Mouse (Mus musculus) midbrain, embryonic 13.5 days (tissue): ENCODE measurements around the gene Far2. TPM values are rescaled to one million over a fixed set of nuclear protein-coding genes. Genes with fewer than 3 reads are reported as not detected.

ENCODE experiments used
- ATAC-seq: fragments of 200-750 bp; cut with Nextera tagmentation; 2 replicates; pipeline ENCODE4 v1.8.0; 2017; ENCODE audit warnings: mild to moderate bottlenecking, moderate TSS enrichment, moderate library complexity
- H3K27ac ChIP-seq: fragments of 300-500 bp; sonication (generic); 2 replicates; pipeline ENCODE4 v1.5.1; 2015; ENCODE audit warnings: inconsistent platforms, mild to moderate bottlenecking, moderate library complexity
- H3K27me3 ChIP-seq: fragments of 300-500 bp; sonication (generic); 2 replicates; pipeline ENCODE4 v1.6.1; 2015; ENCODE audit warnings: mild to moderate bottlenecking, inconsistent platforms
- H3K36me3 ChIP-seq: fragments of 300-500 bp; sonication (generic); 2 replicates; pipeline ENCODE4 v1.6.1; 2015; ENCODE audit warnings: mild to moderate bottlenecking, inconsistent platforms
- H3K4me1 ChIP-seq: fragments of 300-500 bp; sonication (generic); replicated peaks from 2 replicates; pipeline ENCODE4 v1.6.1; 2015; ENCODE audit warnings: inconsistent platforms
- H3K4me2 ChIP-seq: fragments of 300-500 bp; sonication (generic); replicated peaks from 2 replicates; pipeline ENCODE4 v1.6.1; 2015; ENCODE audit warnings: moderate library complexity, mild to moderate bottlenecking, inconsistent platforms
- H3K4me3 ChIP-seq: fragments of 300-500 bp; sonication (generic); replicated peaks from 2 replicates; pipeline ENCODE4 v1.5.1; 2015; ENCODE audit warnings: mild to moderate bottlenecking, inconsistent platforms
- H3K9ac ChIP-seq: fragments of 300-500 bp; sonication (generic); replicated peaks from 2 replicates; pipeline ENCODE4 v1.6.1; 2015; ENCODE audit warnings: mild to moderate bottlenecking, inconsistent platforms
- H3K9me3 ChIP-seq: fragments of 300-500 bp; sonication (generic); 2 replicates; pipeline ENCODE4 v1.6.1; 2016; ENCODE audit warnings: mild to moderate bottlenecking, inconsistent platforms
- WGBS: fragments of 180-500 bp; shearing (Covaris S2); methylation state at CpG from one replicate; pipeline ENCODE4 v1.1.7; 2015; 5-methylcytosine and 5-hydroxymethylcytosine counted together
- polyA plus RNA-seq: library from polyadenylated mRNA; unstranded; fragments of >200 nt; fragmentation: Nextera tagmentation; extraction: Ambion mirVana; gene quantifications from 2 replicates; pipeline ENCODE4 v1.2.1, GENCODE M21; 2015

Gene Far2
- polyA plus RNA-seq, 1 experiment from 2014 or later: 8.0 TPM

DNA sequence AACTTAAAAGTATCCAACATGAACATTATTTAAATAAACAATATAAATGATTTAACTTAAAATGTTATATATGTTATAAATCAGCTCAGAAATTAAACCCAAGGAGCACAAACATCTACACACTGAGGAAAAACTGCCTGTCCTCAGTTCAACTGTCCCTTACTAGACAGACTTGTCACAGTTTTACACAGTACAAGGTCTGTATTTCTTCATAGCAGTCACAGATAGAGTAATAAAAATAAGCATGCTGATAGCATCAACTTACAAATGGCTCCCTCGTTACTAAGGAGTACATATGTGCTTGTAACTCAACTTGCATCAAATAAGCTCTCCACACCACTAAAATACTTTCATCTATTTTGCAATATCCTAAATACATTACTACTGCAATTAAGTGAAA is 158.1 kb downstream of the Far2 start:
- no peaks in the 10 kb centered on the region for H3K27me3 ChIP-seq
- H3K36me3 ChIP-seq: peaks cover 36% of the 10 kb centered on the region
- H3K27ac ChIP-seq: no peak overlapping the region
- 97% methylated on average over 1 of the region's 1 CpGs for WGBS
- peaks cover 5% of the 10 kb centered on the region for H3K4me1 ChIP-seq
- no peaks in the 10 kb centered on the region for H3K9me3 ChIP-seq
- no peak overlapping the region for H3K9ac ChIP-seq
- no peak for ATAC-seq
- no peak overlapping the region for H3K4me3 ChIP-seq
- H3K4me2 ChIP-seq: no peak overlapping the region

DNA sequence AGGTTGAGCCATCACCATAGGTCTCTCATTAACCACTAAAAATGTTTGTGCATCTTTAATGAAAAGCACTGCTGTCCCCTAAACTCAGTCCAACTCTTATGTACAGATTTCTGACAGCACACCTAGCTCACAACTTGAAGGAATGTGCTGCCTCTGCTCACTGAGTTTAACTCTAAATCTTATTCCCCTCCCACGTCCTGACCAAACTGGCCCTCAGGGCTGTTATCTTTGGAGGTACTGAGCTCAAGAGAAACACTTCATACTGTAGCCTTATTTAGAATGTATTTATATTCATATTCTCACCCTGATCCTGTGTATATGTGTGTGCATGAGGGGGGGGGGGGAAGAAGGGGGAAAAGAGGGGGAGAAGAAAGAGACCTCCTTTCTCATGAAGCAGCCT is 160.5 kb downstream of the Far2 start:
- no peaks in the 10 kb centered on the region for H3K27me3 ChIP-seq
- H3K4me1 ChIP-seq: peaks cover 17% of the 10 kb centered on the region
- peaks cover 19% of the 10 kb centered on the region for H3K36me3 ChIP-seq
- H3K4me2 ChIP-seq: no peak overlapping the region
- H3K9ac ChIP-seq: no peak overlapping the region
- no peak overlapping the region for H3K4me3 ChIP-seq
- WGBS: 71% methylated on average over 1 of the region's 1 CpGs
- no peak for ATAC-seq
- H3K9me3 ChIP-seq: no peaks in the 10 kb centered on the region
- no peak overlapping the region for H3K27ac ChIP-seq

DNA sequence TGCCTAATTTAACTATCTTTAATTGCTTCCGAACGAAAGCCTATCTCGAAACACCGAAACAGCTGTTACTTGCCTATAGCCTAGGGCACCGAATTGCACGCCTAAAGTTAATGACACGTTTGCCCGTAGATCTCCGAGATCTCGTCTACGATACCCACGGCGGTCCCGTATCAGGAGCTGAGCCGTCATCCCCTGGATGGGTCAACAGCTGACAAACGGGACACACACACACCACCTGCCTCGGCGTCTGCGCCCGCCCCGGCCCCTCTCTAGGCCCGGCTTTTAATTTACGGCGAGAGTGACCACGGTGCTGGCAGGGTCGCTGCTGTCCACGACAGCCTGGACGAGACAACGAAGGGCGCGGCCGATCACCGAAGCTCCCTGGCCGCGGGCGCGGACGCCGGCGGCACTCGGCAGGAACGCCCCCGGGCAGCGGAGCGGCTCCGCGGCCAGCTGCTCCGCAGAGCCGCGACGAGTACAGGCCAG is 164.4 kb downstream of the Far2 start:
- peak overlapping the region; percentile 88 for H3K4me3 ChIP-seq
- peak; percentile 74 for ATAC-seq
- no peaks in the 10 kb centered on the region for H3K27me3 ChIP-seq
- 1% methylated on average over 51 of the region's 51 CpGs for WGBS
- H3K9me3 ChIP-seq: no peaks in the 10 kb centered on the region
- peak overlapping the region; percentile 97 for H3K9ac ChIP-seq
- H3K4me1 ChIP-seq: peaks cover 26% of the 10 kb centered on the region
- H3K4me2 ChIP-seq: peak overlapping the region; percentile 66
- no peaks in the 10 kb centered on the region for H3K36me3 ChIP-seq
- H3K27ac ChIP-seq: peak overlapping the region; percentile 89

DNA sequence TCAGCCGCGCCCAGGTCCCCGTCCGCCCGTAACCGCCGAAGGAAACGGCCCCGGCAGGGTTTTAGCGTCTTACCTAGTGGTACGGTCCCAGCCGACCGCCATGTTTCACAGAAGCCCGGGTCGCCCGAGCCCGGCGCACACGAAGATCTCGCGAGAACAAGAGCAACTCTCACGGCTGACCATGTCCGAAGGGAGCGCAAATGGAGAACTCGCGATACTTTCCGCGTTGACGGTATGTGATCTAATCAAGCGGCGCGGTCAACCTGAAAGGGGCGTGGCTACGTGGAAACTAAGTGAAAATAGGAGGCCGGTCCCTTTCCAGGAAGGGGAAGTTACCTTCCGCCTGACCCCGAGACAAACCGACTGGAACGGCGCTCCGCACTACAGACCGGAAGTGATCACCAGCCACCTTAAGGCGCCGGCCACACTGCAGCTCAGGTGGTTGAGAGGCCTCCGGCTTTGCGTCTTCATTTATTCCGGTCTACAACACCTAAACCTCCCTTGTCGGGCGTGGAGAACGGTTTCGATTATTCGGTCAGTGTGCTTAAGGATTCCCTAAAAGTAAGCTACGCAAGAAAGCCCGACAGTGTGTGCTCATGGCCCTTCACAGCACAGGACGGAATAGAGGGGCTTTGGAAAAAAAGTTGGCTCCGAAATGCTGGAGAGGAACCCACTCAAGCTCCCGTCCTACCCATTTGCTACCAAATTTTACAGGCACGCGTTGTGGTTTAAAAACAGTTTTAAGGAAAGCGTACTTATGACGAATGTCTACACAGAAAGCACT is 165.0 kb downstream of the Far2 start, which contains the start of gene Ergic2:
Gene Ergic2 (minus strand): TSS at position 478 of the 784 bp plus-strand sequence.
- Histone ChIP-seq H3K4me3 (peak within 1 kb of the TSS; percentile 88), H3K27me3 (no peaks in the 10 kb centered on the region), H3K36me3 (no peaks in the 10 kb centered on the region), H3K4me1 (peaks cover 26% of the 10 kb centered on the region), H3K9ac (peak within 1 kb of the TSS; percentile 97), H3K27ac (peak within 1 kb of the TSS; percentile 89), H3K9me3 (no peaks in the 10 kb centered on the region), H3K4me2 (peak within 1 kb of the TSS; percentile 72)
- ATAC-seq: peak; percentile 99
- WGBS: under 1% methylated on average over 61 of the region's 61 CpGs

DNA sequence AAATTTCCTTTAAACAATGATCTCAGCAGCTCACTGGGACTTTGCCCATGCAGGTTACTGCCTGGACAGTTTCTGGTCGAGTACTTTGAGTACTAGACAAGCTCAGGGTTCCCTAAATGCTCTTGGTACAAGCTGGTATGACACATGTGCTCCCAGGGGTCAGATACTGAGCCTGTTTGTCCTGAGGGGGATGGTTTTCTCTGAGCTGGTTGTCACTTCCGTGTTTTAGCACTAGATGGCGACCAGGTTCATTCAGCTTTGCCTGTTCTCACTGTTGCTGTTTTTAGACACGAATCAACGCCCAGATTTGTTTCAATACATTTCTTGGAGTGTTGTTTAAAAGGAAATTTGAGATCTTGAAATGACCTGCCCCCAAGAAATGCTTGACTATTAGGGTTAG is 167.7 kb downstream of the Far2 start:
- 12% methylated on average over 5 of the region's 5 CpGs for WGBS
- H3K27me3 ChIP-seq: no peaks in the 10 kb centered on the region
- H3K4me1 ChIP-seq: peaks cover 22% of the 10 kb centered on the region

DNA sequence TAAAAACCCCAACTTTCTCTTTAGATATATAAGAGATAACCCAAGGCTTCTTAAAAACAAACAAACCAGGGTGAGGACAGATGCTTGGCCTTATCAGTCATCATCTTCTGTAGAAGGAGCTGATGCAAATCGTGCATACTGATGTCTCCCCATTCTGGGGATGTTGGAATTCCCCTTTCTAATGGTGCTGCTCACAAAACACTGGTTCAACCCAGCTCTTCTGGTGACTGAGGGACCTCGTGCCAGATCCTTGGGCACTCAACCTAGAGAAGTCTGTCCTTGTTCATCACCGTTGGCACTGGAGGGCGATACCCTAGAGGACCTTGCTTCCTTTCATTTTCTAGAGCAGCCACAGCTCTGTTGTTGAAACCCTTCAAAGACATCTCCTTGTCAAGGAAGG is 169.7 kb downstream of the Far2 start:
- H3K27me3 ChIP-seq: no peaks in the 10 kb centered on the region
- H3K36me3 ChIP-seq: no peaks in the 10 kb centered on the region
- H3K9ac ChIP-seq: no peak overlapping the region
- no peak overlapping the region for H3K4me3 ChIP-seq
- ATAC-seq: no peak
- 92% methylated on average over 4 of the region's 4 CpGs for WGBS
- no peak overlapping the region for H3K27ac ChIP-seq
- H3K4me1 ChIP-seq: peaks cover 10% of the 10 kb centered on the region
- no peaks in the 10 kb centered on the region for H3K9me3 ChIP-seq
- H3K4me2 ChIP-seq: no peak overlapping the region

More for the DNA sequence above, 167.7 kb downstream of the Far2 start:
- no peaks in the 10 kb centered on the region for H3K36me3 ChIP-seq
- H3K9me3 ChIP-seq: no peaks in the 10 kb centered on the region
- no peak overlapping the region for H3K9ac ChIP-seq
- ATAC-seq: no peak
- no peak overlapping the region for H3K4me3 ChIP-seq
- no peak overlapping the region for H3K27ac ChIP-seq
- H3K4me2 ChIP-seq: no peak overlapping the region

DNA sequence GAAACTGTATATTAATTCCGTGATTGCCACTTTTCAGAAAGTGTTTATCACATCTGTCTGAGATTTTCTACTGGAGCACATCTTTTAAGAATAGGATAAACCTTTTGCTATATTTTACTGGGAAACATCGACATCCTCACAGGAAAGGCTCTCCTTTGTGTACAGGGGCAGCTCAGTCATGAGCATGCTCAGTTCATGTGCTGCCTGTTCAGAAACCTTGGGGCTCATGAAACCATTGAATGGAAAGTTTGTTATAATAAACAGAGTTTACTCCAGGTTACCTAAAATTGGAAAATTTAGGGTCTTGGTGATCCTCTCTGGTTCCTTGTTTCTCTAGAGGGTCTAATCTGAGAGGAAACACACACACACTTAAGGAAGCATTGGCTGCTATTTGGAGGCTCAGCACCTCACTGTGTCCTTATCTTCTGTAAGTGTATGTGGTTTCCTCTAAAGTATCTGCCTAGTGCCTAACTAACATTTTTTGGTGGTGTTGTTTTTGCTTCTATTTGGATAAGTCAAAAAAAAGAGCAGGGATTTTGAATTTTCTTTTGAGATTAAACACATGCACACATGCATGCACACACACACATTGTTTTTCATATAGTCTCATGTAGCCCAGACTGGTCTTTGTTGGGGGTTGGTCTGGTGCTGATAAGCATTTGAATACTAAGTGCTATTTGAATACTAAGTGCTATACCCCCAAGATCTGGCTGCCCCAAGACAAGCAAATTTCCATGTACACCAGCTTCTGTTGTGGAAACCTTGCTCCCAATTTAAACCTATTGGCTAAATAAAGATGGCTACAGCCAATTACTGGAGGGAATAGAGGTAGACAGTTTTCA is 171.4 kb downstream of the Far2 start:
- H3K4me3 ChIP-seq: no peak overlapping the region
- 95% methylated on average over 2 of the region's 2 CpGs for WGBS
- H3K4me1 ChIP-seq: no peaks in the 10 kb centered on the region
- ATAC-seq: no peak
- H3K27ac ChIP-seq: no peak overlapping the region
- H3K27me3 ChIP-seq: no peaks in the 10 kb centered on the region
- no peaks in the 10 kb centered on the region for H3K9me3 ChIP-seq
- no peak overlapping the region for H3K9ac ChIP-seq
- H3K4me2 ChIP-seq: no peak overlapping the region
- H3K36me3 ChIP-seq: no peaks in the 10 kb centered on the region

DNA sequence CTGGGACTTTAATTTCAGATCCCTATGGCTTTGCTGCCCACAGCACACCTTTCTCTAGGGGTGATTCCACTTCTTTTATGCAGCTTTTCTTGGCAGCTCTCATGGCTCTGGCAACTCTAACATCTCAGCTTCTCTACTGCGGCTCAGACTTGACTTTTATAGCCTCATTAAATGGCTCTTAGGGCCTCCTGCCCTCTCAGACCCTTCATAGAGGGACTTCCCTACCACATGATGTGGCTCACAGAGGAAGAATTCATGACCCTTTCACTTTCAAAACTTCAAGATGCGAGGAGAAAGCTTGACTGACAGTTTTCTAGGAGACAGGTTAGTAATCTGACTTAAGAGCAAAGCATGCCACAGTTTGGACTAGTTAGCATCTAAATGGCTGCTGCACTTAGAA is 175.6 kb downstream of the Far2 start:
- ATAC-seq: no peak
- 73% methylated on average over 2 of the region's 2 CpGs for WGBS

DNA sequence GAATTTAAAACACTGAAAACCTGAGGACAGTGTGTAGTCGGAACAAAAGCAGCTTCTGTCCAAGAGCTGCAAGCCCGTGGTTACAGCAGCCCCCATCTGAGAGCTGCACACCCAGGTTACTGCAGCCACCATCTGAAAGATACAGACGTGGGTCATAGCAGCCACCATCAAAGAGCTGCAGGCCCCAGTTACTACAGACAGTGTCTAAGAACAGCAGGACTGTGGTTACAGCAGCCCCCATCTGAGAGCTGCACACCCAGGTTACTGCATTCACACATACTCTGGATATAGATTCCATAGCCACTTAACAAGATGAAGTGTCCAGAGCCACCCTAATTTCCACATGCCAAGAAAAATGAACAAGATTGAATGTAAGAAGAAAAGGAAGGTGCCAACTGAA is 180.5 kb downstream of the Far2 start:
- H3K27ac ChIP-seq: no peak overlapping the region
- no peak for ATAC-seq
- H3K27me3 ChIP-seq: no peaks in the 10 kb centered on the region
- H3K36me3 ChIP-seq: no peaks in the 10 kb centered on the region
- no peak overlapping the region for H3K9ac ChIP-seq
- no peaks in the 10 kb centered on the region for H3K4me1 ChIP-seq
- no peak overlapping the region for H3K4me3 ChIP-seq
- no peaks in the 10 kb centered on the region for H3K9me3 ChIP-seq
- no peak overlapping the region for H3K4me2 ChIP-seq
- WGBS: 67% methylated on average over 3 of the region's 3 CpGs

More for the DNA sequence above, 175.6 kb downstream of the Far2 start:
- Histone ChIP-seq H3K27ac (no peak overlapping the region), H3K4me3 (no peak overlapping the region), H3K9me3 (no peaks in the 10 kb centered on the region), H3K4me1 (no peaks in the 10 kb centered on the region), H3K4me2 (no peak overlapping the region), H3K36me3 (no peaks in the 10 kb centered on the region), H3K9ac (no peak overlapping the region), H3K27me3 (no peaks in the 10 kb centered on the region)

Other genes with a start within 250 kb of the Far2 start
- 190 and 235 TPM in 2 replicates for gene Ergic2, start 165.1 kb downstream of the Far2 start, polyA plus RNA-seq